Mouse (Mus musculus) intestine, postnatal 0 days (tissue): ENCODE measurements around the gene Vstm2a. TPM values are rescaled to one million over a fixed set of nuclear protein-coding genes. Genes with fewer than 3 reads are reported as not detected.

Experiments
- ATAC-seq: fragments of 200-750 bp; cut with Nextera tagmentation; 2 replicates; pipeline ENCODE4 v1.8.0; 2017; ENCODE audit warnings: mild to moderate bottlenecking, moderate TSS enrichment, moderate library complexity
- H3K27ac ChIP-seq: fragments of 300-500 bp; sonication (generic); 2 replicates; pipeline ENCODE4 v1.5.1; 2014; ENCODE audit warnings: mild to moderate bottlenecking, low read depth, low read length, moderate library complexity
- H3K27me3 ChIP-seq: fragments of 300-500 bp; sonication (generic); replicated peaks from 2 replicates; pipeline ENCODE4 v1.6.1; 2014; ENCODE audit warnings: low read length, mixed read lengths; ENCODE audit not compliant: control insufficient read depth, insufficient read depth
- H3K36me3 ChIP-seq: fragments of 300-500 bp; sonication (generic); 2 replicates; pipeline ENCODE4 v1.6.1; 2014; ENCODE audit warnings: mild to moderate bottlenecking, moderate library complexity; ENCODE audit not compliant: control insufficient read depth, insufficient read depth
- H3K4me1 ChIP-seq: fragments of 300-500 bp; sonication (generic); replicated peaks from 2 replicates; pipeline ENCODE4 v1.6.1; 2014; ENCODE audit warnings: antibody characterized with exemption, low read length, mixed read lengths; ENCODE audit not compliant: control insufficient read depth, insufficient read depth
- H3K4me2 ChIP-seq: fragments of 300-500 bp; sonication (generic); replicated peaks from 2 replicates; pipeline ENCODE4 v1.6.1; 2014; ENCODE audit warnings: low read depth, mild to moderate bottlenecking, moderate library complexity
- H3K4me3 ChIP-seq: fragments of 300-500 bp; sonication (generic); 2 replicates; pipeline ENCODE4 v1.5.1; 2014; ENCODE audit warnings: low read depth, low read length
- H3K9ac ChIP-seq: fragments of 300-500 bp; sonication (generic); 2 replicates; pipeline ENCODE4 v1.6.1; 2014; ENCODE audit warnings: mild to moderate bottlenecking, low read depth, low read length
- H3K9me3 ChIP-seq: fragments of 300-500 bp; sonication (generic); 2 replicates; pipeline ENCODE4 v1.6.1; 2016; ENCODE audit warnings: mixed run types; ENCODE audit not compliant: control insufficient read depth
- CTCF ChIP-seq: sonication (generic); IDR thresholded peaks from 2 replicates; pipeline ENCODE4 v1.5.1; 2016; ENCODE audit warnings: low read depth, mild to moderate bottlenecking, control low read depth, antibody characterized with exemption, moderate library complexity
- WGBS: fragments of 180-500 bp; shearing (Covaris S2); extraction: QIAGEN DNeasy Blood & Tissue Kit; methylation state at CpG from one replicate; pipeline ENCODE4 v1.1.7; 2014; 5-methylcytosine and 5-hydroxymethylcytosine counted together
- polyA plus RNA-seq: library from polyadenylated mRNA; unstranded; fragments of >200 nt; fragmentation: Nextera tagmentation; extraction: Ambion mirVana; gene quantifications from 2 replicates; pipeline ENCODE4 v1.2.1, GENCODE M21; 2015

Gene Vstm2a
- 1.1 TPM in 2 replicates for polyA plus RNA-seq

GRCm38 (mm10) chr11:16257473-16257921 lies at the start of gene Vstm2a:
TSS of gene Vstm2a (plus strand) at chr11:16257724.
- H3K4me2 ChIP-seq, result peak within 1 kb of the TSS; percentile 76
- under 1% methylated on average over 44 of the region's 44 CpGs for WGBS
- TF ChIP-seq CTCF, result no peak
- peaks cover 38% of the 10 kb centered on the region for H3K27me3 ChIP-seq
- H3K4me1 ChIP-seq, result no peaks in the 10 kb centered on the region
- no peaks in the 10 kb centered on the region for H3K36me3 ChIP-seq
- H3K9me3 ChIP-seq, result no peaks in the 10 kb centered on the region
- ATAC-seq, result peak; percentile 47; the same call in 1 of the 2 replicates
- H3K27ac ChIP-seq, result no peak within 1 kb of the TSS
- peak within 1 kb of the TSS; percentile 50 for H3K4me3 ChIP-seq
- H3K9ac ChIP-seq, result no peak within 1 kb of the TSS

- no peaks in the 10 kb centered on the region for H3K9me3 ChIP-seq
- no peak for TF ChIP-seq CTCF
- no peak overlapping the region for H3K27ac ChIP-seq
- H3K27me3 ChIP-seq, result peaks cover 38% of the 10 kb centered on the region
- 34% methylated on average over 7 of the region's 7 CpGs for whole genome bisulfite sequencing
- peak overlapping the region; percentile 50 for H3K4me3 ChIP-seq
- no peaks in the 10 kb centered on the region for H3K4me1 ChIP-seq
- H3K4me2 ChIP-seq, result peak overlapping the region; percentile 76
- no peak overlapping the region for H3K9ac ChIP-seq
- no peak for ATAC-seq
- no peaks in the 10 kb centered on the region for H3K36me3 ChIP-seq
Observed at GRCm38 (mm10) chr11:16257011-16257410, 513 bp upstream of the Vstm2a start.

GRCm38 (mm10) chr11:16258300-16258699 lies 776 bp downstream of the Vstm2a start:
- no peak for TF ChIP-seq CTCF
- Histone ChIP-seq H3K4me1 (no peaks in the 10 kb centered on the region), H3K9ac (no peak overlapping the region), H3K36me3 (no peaks in the 10 kb centered on the region), H3K9me3 (no peaks in the 10 kb centered on the region), H3K27ac (no peak overlapping the region), H3K27me3 (peaks cover 38% of the 10 kb centered on the region), H3K4me2 (no peak overlapping the region), H3K4me3 (no peak overlapping the region)
- no peak for ATAC-seq
- WGBS, result 55% methylated on average over 1 of the region's 1 CpGs

DNA sequence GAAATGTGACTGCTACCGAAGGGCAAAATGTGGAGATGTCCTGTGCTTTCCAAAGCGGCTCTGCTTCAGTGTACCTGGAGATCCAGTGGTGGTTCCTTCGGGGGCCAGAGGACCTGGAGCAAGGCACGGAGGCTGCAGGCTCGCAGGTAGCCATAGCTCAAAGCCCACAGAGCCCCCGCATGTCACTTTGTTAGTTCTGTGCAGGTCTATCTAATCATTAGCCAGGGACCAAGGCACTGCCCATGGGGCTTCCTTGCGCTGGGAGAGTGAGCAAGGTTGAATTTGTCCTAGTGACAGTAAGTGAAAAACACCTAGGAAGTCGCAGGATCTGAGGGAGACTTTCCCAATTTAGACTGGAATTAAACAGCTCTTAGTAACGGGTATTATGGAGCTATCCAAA lies 2.4 kb downstream of the Vstm2a start:
- no peak overlapping the region for H3K9ac ChIP-seq
- H3K4me1 ChIP-seq, result no peaks in the 10 kb centered on the region
- H3K27ac ChIP-seq, result no peak overlapping the region
- 8% methylated on average over 9 of the region's 9 CpGs for WGBS
- no peak for ATAC-seq
- no peak for TF ChIP-seq CTCF
- H3K27me3 ChIP-seq, result peaks cover 38% of the 10 kb centered on the region
- H3K9me3 ChIP-seq, result no peaks in the 10 kb centered on the region
- no peaks in the 10 kb centered on the region for H3K36me3 ChIP-seq
- no peak overlapping the region for H3K4me2 ChIP-seq
- no peak overlapping the region for H3K4me3 ChIP-seq

GRCm38 (mm10) chr11:16260764-16261578 lies 3.4 kb downstream of the Vstm2a start:
- Histone ChIP-seq H3K4me1 (no peaks in the 10 kb centered on the region), H3K27ac (no peak overlapping the region), H3K9ac (peak overlapping the region; percentile 7; the same call in 1 of the 2 replicates), H3K4me2 (peak overlapping the region; percentile 61), H3K36me3 (no peaks in the 10 kb centered on the region), H3K4me3 (peak overlapping the region; percentile 30), H3K9me3 (no peaks in the 10 kb centered on the region), H3K27me3 (peaks cover 38% of the 10 kb centered on the region)
- peak; percentile 72 for TF ChIP-seq CTCF
- peak; percentile 45; the same call in 1 of the 2 replicates for ATAC-seq
- under 1% methylated on average over 40 of the region's 40 CpGs for WGBS

- 94% methylated on average over 1 of the region's 1 CpGs for WGBS
- Histone ChIP-seq H3K4me1 (no peaks in the 10 kb centered on the region), H3K9ac (no peak overlapping the region), H3K27ac (no peak overlapping the region), H3K27me3 (no peaks in the 10 kb centered on the region), H3K36me3 (no peaks in the 10 kb centered on the region), H3K4me2 (no peak overlapping the region), H3K9me3 (no peaks in the 10 kb centered on the region), H3K4me3 (no peak overlapping the region)
- no peak for TF ChIP-seq CTCF
- ATAC-seq, result no peak
Observed at GRCm38 (mm10) chr11:16268396-16268795, 10.9 kb downstream of the Vstm2a start.
